Mouse (Mus musculus) intestine, embryonic 16.5 days (tissue): ENCODE data around the gene Ptpn11. TPM values are rescaled to one million over a fixed set of nuclear protein-coding genes. Genes with fewer than 3 reads are reported as not detected.
A peak's percentile ranks its signal among the peaks of the same experiment; 100 is the strongest.
"Not testable (repeated sequence)": the region's sequence is repeated elsewhere in the genome, so short reads cannot be mapped to it uniquely, and the experiment has no call there.

Experiments used
- ATAC-seq: fragments of 200-750 bp; cut with Nextera tagmentation; 2 replicates; pipeline ENCODE4 v1.8.0; 2017; ENCODE audit warnings: moderate TSS enrichment, moderate library complexity
- H3K27ac ChIP-seq: fragments of 300-500 bp; sonication (generic); 2 replicates; pipeline ENCODE4 v1.5.1; 2014; ENCODE audit warnings: mild to moderate bottlenecking, low read length
- H3K27me3 ChIP-seq: fragments of 300-500 bp; sonication (generic); replicated peaks from 2 replicates; pipeline ENCODE4 v1.6.1; 2014; ENCODE audit warnings: low read length, control low read depth, mixed read lengths; ENCODE audit not compliant: control insufficient read depth, insufficient read depth
- H3K36me3 ChIP-seq: fragments of 300-500 bp; sonication (generic); 2 replicates; pipeline ENCODE4 v1.6.1; 2014; ENCODE audit warnings: low read length, control low read depth; ENCODE audit not compliant: control insufficient read depth, insufficient read depth
- H3K4me1 ChIP-seq: fragments of 300-500 bp; sonication (generic); 2 replicates; pipeline ENCODE4 v1.6.1; 2014; ENCODE audit warnings: low read length, control low read depth, mixed read lengths; ENCODE audit not compliant: control insufficient read depth, insufficient read depth
- H3K4me2 ChIP-seq: fragments of 300-500 bp; sonication (generic); 2 replicates; pipeline ENCODE4 v1.6.1; 2014; ENCODE audit warnings: low read depth, low read length, control low read depth
- H3K4me3 ChIP-seq: fragments of 300-500 bp; sonication (generic); 2 replicates; pipeline ENCODE4 v1.5.1; 2014; ENCODE audit warnings: mild to moderate bottlenecking, low read length
- H3K9ac ChIP-seq: fragments of 300-500 bp; sonication (generic); 2 replicates; pipeline ENCODE4 v1.6.1; 2014; ENCODE audit warnings: low read depth, low read length
- H3K9me3 ChIP-seq: fragments of 300-500 bp; sonication (generic); 2 replicates; pipeline ENCODE4 v1.6.1; 2016; ENCODE audit warnings: low read length, control low read depth; ENCODE audit not compliant: control insufficient read depth
- WGBS: fragments of 180-500 bp; shearing (Covaris S2); extraction: QIAGEN DNeasy Blood & Tissue Kit; methylation state at CpG from one replicate; pipeline ENCODE4 v1.1.7; 2014; 5-methylcytosine and 5-hydroxymethylcytosine counted together
- polyA plus RNA-seq: library from polyadenylated mRNA; unstranded; fragments of >200 nt; fragmentation: Nextera tagmentation; extraction: Ambion mirVana; gene quantifications from 2 replicates; pipeline ENCODE4 v1.2.1, GENCODE M21; 2015

Gene Ptpn11
- polyA plus RNA-seq, 1 experiment from 2014 or later = 15.6 TPM

DNA sequence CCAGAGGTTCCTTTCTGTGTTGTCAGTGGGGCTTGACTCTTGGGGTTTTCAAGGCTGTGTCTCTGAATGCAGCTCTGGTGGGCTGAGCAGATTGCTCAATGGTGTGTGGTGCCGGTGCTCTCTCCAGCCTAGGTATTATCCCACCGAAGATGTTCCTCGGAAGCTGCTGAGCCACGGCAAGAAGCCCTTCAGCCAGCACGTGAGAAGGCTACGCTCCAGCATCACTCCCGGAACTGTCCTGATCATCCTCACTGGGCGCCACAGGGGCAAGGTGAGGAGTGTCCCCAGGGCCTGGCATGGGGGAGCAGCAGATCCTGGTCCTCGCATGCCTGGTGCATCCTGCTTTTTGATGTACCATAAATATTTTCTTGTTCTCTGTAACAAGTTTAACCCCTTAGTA, 15.3 kb upstream of the Ptpn11 start:
- H3K4me3 ChIP-seq = peak overlapping the region; percentile 76
- WGBS = 72% methylated on average over 9 of the region's 9 CpGs
- peak overlapping the region; percentile 94; the same call in 1 of the 2 replicates for H3K9ac ChIP-seq
- H3K27ac ChIP-seq = no peak overlapping the region
- H3K4me2 ChIP-seq = peak overlapping the region; percentile 62
- no peak for ATAC-seq
- H3K27me3 ChIP-seq = no peaks in the 10 kb centered on the region
- H3K9me3 ChIP-seq = no peaks in the 10 kb centered on the region
- H3K36me3 ChIP-seq = peaks cover 25% of the 10 kb centered on the region
- peaks cover 21% of the 10 kb centered on the region for H3K4me1 ChIP-seq

DNA sequence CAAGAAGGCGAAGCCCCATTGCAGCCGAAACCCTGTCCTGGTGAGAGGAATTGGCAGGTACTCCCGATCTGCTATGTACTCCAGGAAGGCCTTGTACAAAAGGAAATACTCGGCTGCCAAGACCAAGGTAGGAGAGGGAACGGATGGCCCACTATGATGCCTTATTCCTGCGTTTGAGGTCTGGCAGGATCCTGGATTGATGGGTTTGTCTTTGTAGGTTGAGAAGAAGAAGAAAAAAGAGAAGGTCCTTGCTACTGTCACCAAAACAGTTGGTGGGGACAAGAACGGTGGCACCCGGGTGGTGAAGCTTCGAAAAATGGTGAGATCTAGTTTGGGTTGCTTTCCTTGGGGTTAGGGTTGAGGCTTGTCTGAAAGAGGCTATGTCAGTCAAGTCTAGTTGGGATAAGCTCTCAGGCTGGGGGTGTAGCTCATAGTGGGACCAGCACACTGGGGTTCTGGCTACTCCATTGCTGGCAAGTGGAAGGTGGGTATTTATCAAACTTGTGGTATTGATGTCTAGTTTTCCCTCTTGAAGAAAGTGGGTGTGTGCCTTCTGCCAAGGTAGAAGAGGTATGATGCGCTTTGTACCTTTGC, 14.4 kb upstream of the Ptpn11 start:
- not testable (repeated sequence) for ATAC-seq, H3K9me3 ChIP-seq, H3K27ac ChIP-seq, H3K27me3 ChIP-seq
- Histone ChIP-seq H3K4me2 (peak overlapping the region; percentile 62), H3K4me1 (peaks cover 21% of the 10 kb centered on the region), H3K36me3 (peaks cover 18% of the 10 kb centered on the region), H3K9ac (peak overlapping the region; percentile 94), H3K4me3 (peak overlapping the region; percentile 76)
- 67% methylated on average over 8 of the region's 10 CpGs for WGBS

DNA sequence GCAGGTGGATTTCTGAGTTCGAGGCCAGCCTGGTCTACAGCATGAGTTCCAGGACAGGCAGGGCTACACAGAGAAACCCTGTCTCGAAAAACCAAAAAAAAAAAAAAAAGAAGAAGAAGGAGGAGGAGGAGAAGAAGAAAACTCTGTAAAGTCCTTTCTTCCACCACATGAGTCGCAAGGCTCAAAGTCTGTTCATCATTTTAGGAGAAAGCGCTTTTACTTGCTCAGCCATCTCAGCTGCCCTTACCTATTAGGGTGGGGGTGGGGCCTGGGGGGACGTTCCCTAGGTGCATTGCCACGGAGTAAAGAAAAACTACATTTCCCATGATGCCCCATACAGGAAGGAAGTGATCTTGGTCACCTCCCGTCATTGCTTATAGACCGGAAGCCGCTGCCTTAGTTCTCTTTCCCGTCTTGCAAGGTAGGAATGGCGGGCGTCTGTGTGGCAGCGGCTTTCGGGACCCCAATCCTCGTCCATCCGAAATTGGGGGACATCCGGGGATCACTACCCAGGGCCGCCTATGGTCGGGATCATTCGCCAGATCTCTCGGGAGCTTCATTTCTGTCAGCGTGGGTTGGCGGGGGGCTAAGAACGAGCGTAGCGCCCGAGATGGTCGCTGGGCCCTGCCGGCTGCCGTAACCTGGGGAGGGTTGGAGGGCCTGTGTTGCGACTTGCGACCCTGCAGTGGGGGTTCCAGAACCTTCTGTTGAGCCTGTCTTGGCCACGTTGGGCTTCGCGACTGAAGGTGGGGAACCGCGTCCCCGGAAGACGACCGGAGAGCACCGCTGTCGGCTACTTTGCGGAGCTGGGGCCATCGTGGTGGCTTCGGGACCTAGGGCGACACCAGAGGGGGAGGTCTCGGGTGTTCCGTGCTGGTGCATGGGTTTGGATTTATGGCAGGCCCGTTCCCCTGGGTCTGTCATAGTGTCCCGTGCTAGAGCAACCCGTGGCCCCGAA, 13.2 kb upstream of the Ptpn11 start, which contains the start of gene Rpl6:
Rpl6 (plus strand) TSS at position 350 of the 958 bp plus-strand sequence.
- Histone ChIP-seq H3K27ac (peak within 1 kb of the TSS; percentile 50), H3K27me3 (no peaks in the 10 kb centered on the region), H3K9ac (peak within 1 kb of the TSS; percentile 94), H3K4me2 (peak within 1 kb of the TSS; percentile 62), H3K36me3 (peaks cover 15% of the 10 kb centered on the region), H3K9me3 (no peaks in the 10 kb centered on the region), H3K4me1 (peaks cover 21% of the 10 kb centered on the region), H3K4me3 (peak within 1 kb of the TSS; percentile 76)
- under 1% methylated on average over 51 of the region's 52 CpGs for WGBS
- peak; percentile 90 for ATAC-seq

DNA sequence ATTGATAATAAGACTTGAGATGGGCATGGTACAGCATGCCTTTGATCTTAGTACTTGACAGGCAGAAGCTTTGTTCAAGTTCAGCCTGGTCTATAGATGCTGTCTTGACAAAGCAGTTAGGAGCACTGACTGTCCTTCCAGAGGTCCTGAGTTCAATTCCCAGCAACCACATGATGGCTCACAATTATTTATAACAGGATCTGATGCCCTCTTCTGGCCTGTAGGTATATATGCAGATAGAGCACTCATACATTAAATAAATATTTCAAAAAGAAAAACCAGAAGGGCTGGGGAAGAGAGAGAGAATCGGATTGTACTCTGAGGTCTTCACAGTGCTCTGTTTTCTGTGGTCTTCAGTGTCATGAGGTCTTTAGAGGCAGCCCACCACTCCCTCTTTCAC, 11.3 kb upstream of the Ptpn11 start:
- Histone ChIP-seq H3K27ac (no peak overlapping the region), H3K4me2 (no peak overlapping the region), H3K4me3 (no peak overlapping the region), H3K4me1 (peaks cover 15% of the 10 kb centered on the region), H3K9me3 (no peaks in the 10 kb centered on the region), H3K9ac (no peak overlapping the region), H3K36me3 (peaks cover 4% of the 10 kb centered on the region), H3K27me3 (no peaks in the 10 kb centered on the region)
- ATAC-seq = no peak
- 65% methylated on average over 1 of the region's 1 CpGs for WGBS

DNA sequence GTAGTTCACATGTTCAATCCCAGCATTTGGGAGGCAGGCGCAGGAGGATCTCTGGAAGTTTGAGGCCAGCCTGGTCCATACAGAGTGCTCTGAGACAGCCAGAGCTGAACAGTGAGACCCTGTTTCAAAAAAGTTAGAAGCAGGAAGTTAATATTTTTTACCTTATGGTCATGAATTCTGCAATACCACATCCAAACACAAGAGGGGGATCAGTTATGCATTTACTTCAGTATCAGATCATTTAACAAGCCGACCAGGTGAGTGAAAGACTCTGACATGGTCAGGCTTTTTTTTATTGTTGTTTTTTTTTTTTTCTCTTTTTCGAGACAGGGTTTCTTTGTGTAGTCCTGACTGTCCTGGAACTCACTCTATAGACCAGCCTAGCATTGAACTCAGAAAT, 10.5 kb upstream of the Ptpn11 start:
- no peak overlapping the region for H3K9ac ChIP-seq
- H3K27me3 ChIP-seq = no peaks in the 10 kb centered on the region
- H3K36me3 ChIP-seq = peaks cover 3% of the 10 kb centered on the region; the same call in 1 of the 2 replicates
- H3K4me1 ChIP-seq = peaks cover 13% of the 10 kb centered on the region
- 44% methylated on average over 3 of the region's 3 CpGs for WGBS
- H3K9me3 ChIP-seq = no peaks in the 10 kb centered on the region
- no peak for ATAC-seq
- no peak overlapping the region for H3K27ac ChIP-seq
- H3K4me2 ChIP-seq = no peak overlapping the region
- H3K4me3 ChIP-seq = no peak overlapping the region

DNA sequence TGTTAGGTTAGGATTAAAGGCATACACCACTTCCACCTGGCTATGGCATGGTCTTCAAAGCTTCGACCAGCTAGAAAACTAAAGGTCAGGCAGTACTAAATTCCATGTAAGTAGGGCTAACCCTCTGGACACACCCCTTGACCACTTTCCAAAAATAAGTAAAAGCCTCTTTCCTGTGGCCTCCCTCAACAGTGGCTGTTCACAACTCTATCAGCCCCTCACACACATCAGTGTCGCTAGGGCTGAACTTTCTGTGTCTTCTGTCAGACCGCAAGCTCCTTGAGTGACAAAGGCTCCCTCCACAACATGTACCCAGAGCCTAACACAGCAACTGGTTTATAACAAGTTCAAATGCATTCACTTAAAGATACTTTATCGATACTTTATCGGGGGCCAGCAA, 7.2 kb upstream of the Ptpn11 start:
- Histone ChIP-seq H3K4me3 (no peak overlapping the region), H3K4me1 (no peaks in the 10 kb centered on the region), H3K36me3 (no peaks in the 10 kb centered on the region), H3K27me3 (no peaks in the 10 kb centered on the region), H3K9ac (no peak overlapping the region), H3K4me2 (no peak overlapping the region), H3K27ac (no peak overlapping the region), H3K9me3 (no peaks in the 10 kb centered on the region)
- WGBS = 84% methylated on average over 5 of the region's 5 CpGs
- no peak for ATAC-seq

DNA sequence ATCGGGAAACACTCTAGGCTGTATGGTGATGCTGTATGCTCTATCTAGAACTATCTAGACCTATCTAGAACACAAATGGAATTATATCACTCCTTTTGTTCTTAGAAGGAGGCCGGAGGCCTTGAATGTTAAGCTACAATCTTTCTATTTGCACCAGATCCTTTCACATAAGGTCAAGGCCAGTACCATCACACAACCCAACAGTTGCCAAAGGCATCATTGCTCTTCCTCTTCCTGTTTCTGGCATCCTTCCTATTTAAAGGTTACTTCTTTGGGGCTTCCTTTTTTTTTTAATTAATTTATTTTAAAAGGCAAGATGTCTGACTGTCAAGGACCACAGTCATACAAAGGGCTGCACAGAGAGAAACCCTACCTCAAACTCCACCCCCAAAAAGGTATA, 6.1 kb upstream of the Ptpn11 start:
- no peak for ATAC-seq
- Histone ChIP-seq H3K27ac (no peak overlapping the region), H3K9ac (no peak overlapping the region), H3K36me3 (no peaks in the 10 kb centered on the region), H3K4me2 (no peak overlapping the region), H3K9me3 (no peaks in the 10 kb centered on the region), H3K4me3 (no peak overlapping the region), H3K4me1 (no peaks in the 10 kb centered on the region), H3K27me3 (no peaks in the 10 kb centered on the region)
- whole genome bisulfite sequencing = 88% methylated on average over 2 of the region's 2 CpGs

DNA sequence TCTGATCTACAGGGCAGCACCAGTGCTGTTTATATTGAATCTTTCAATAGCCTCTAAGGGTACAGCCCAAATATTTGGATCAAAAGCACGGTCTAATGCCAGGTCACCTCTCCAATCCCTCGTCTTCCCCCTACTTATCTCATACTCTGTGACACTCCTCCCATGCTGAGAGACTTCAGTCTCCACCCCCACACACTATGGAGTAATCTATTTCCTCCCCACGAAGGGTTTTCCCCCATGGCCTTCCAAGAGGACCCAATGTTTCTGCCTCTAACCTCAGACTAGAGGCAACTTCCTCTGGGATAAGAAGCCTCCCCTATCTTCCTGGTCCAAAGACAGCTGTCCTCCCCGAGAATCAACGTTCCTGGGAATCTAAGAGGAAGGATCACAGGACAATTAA, 5.6 kb upstream of the Ptpn11 start:
- 42% methylated on average over 5 of the region's 5 CpGs for WGBS
- no peaks in the 10 kb centered on the region for H3K36me3 ChIP-seq

DNA sequence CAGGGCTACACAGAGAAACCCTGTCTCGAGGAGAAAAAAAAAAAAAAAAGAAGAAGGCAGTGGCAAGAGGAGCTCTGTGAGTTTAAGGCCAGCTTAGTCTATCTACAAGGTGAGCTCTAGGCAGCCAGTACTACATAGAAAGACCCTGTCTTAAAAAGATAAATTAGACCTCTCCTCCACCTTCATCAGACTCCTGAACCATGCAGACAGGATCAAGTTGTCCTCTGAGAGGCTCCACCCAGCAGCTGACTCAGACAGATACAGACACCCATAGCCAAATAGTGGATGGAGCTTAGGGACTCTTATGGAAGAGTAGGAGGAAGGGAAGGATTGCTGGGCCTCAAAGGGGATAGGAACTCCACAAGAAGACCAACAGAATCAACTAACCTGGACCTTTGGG, 3.0 kb upstream of the Ptpn11 start:
- Histone ChIP-seq H3K27me3 (no peaks in the 10 kb centered on the region), H3K4me2 (no peak overlapping the region), H3K4me1 (peaks cover 5% of the 10 kb centered on the region; the same call in 1 of the 2 replicates), H3K9me3 (no peaks in the 10 kb centered on the region), H3K36me3 (no peaks in the 10 kb centered on the region), H3K9ac (no peak overlapping the region), H3K27ac (no peak overlapping the region), H3K4me3 (no peak overlapping the region)
- WGBS = 33% methylated on average over 1 of the region's 1 CpGs
- ATAC-seq = no peak

More for the DNA sequence above, 5.6 kb upstream of the Ptpn11 start:
- Histone ChIP-seq H3K9me3 (no peaks in the 10 kb centered on the region), H3K4me1 (no peaks in the 10 kb centered on the region), H3K9ac (no peak overlapping the region), H3K27me3 (no peaks in the 10 kb centered on the region), H3K4me3 (no peak overlapping the region), H3K27ac (no peak overlapping the region), H3K4me2 (no peak overlapping the region)
- no peak for ATAC-seq
